Mouse (Mus musculus): ENCODE data around the gene Itgb2.

DNA sequence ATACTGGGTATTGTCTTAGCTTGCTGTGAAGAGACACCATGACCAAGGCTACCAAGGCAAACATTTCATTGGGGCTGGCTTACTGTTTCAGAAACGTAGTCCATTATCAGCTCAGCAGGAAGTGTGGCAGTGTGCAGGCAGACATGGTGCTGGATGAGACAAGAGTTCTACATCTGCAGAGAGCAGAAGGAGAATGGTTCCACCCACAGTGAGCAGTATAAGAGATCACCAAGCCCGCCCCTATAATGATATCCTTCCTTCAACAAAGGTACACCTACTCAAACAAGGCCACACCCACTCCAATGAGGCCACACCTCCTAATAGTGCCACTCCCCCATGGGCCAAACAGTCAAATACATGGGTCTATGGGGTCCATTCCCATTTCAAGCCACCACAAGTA lies 31.5 kb downstream of the Itgb2 start:
- TF ChIP-seq CTCF (IDR thresholded peaks at IDR 0.05; ENCODE audit: control insufficient read depth, insufficient read depth, low read length) (no peak), POLR2A (IDR thresholded peaks at IDR 0.05; ENCODE audit: borderline replicate concordance, control insufficient read depth, low read depth, low read length) (no peak)

All from bone marrow, adult 2 months (tissue).